Mouse (Mus musculus) liver, adult 2 months (tissue): ENCODE measurements around the gene Grm7.

Experiments used
- CTCF ChIP-seq: fragments of 200-500 bp; IDR thresholded peaks from 2 replicates; pipeline ENCODE4 v1.5.1; 2011; ENCODE audit warnings: low read depth, low read length, control low read depth
- POLR2A ChIP-seq: fragments of 200-500 bp; IDR thresholded peaks from 2 replicates; pipeline ENCODE4 v1.6.1; 2011; ENCODE audit warnings: low read length, control low read depth; ENCODE audit not compliant: insufficient read depth; ENCODE audit errors: extremely low read depth

DNA sequence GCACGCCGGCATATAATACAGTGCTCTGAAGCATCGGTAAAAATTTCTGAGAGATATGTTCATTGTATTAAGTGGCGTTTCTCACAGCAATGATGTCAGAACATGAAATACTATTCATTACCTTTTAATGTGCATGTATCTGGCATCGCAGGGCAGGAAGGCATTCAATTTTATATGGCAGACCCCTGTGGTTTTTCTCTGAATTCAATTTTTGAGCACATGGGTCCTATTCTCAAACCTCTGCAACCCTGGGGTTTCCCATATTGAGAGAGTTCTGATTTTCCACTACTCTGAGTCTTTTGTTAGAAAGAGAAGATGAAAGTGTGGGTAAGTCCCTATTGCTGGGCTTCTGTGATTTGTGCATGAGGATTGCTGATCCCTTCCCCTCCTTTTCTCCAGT is 110.5 kb downstream of the Grm7 start:
- TF ChIP-seq POLR2A, result no peak
- TF ChIP-seq CTCF, result no peak
